Mouse (Mus musculus) inflammation-experienced regulatory T-cells, adult 16 weeks (primary cell): ENCODE results near the gene Cstb. TPM values are rescaled to one million over a fixed set of nuclear protein-coding genes. Genes with fewer than 3 reads are reported as not detected.

ENCODE experiments used
- polyA plus RNA-seq: library from polyadenylated mRNA; unstranded; fragments of 100-300 nt; shearing (Covaris generic); gene quantifications from one replicate; pipeline ENCODE4 v1.2.1, GENCODE M21; 2017

Gene Cstb
- polyA plus RNA-seq = 132 TPM

DNA sequence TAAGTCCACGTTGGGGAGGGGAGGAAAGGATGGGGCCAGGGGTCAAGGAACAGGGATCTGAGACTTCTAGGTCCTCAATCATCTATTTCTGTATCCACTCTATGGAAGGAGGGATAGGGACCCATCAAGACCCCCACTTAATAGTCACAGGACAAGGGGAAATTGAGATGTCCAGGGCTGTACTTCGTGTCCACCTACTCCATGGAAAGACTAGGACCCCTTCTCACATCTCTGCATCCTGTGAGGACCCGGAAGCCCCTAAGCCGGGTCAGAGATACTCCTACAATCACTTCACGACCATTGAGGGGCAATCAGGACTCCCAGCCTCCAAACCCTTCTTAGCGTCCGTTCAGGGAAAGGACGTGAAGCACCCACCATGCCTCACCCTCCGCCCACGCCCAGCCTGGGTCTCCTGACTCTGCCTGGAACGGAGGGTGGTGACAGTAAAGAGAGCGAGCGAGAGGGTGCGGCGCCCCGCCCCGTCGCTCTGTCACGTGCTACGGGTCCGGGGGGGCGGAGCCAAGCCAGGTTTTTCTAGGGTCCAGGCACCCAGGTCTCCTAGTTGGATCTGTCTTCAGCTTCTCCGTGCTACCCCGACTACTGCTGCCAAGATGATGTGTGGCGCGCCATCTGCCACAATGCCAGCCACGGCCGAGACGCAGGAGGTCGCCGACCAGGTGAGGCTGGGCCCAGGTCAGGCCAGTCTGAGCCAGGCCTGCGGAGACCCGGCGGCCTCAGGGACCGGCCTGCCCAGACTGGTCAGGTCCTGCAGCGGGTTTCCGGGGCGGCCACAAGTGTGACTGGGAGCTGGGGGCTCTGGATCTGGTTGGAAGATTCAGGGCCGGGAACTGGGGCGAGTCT lies at the start of gene Cstb:
TSS of gene Cstb (plus strand) at position 489 of the 861 bp plus-strand sequence.

DNA sequence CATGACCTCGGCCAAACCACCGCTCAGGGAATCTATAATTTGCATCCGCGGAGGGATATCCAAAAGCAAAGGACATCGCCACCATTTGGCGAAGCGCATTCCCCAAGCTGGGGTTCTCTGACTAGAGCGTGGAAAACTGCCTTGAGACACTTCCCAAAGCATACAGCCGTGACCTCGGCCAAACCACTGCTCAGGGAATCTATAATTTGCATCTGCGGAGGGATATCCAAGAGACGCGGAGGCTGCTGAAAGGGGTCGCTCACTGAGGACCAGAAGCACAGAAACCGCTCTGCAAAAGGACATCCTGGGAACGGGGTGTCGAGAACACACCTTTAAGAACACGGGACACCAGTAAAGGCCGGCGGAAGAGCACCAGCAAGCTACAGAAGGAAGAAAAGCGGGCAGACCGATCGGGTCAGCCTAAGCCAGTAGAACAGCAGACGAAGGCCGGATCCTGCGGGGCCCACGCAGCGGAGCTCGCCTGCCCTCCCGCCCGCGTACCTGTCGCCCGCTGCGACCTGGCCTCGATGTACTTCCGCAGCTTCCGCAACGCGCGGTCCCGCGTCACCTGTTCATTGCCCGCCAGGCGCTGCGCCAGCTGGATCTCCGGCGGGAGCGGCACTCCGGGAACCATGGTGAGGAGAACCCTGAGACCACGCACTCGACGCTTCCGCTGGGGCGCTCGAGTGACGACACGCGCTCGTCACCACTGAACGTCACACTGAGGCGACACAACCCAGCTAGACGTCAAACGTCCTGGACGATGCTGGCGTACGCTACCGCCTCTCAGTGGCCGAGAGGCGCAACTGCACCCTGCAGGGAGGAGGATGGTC lies 12.9 kb upstream of the Cstb start, which contains the start of gene Rrp1:
TSS of gene Rrp1 (minus strand) at position 725 of the 833 bp plus-strand sequence.

DNA sequence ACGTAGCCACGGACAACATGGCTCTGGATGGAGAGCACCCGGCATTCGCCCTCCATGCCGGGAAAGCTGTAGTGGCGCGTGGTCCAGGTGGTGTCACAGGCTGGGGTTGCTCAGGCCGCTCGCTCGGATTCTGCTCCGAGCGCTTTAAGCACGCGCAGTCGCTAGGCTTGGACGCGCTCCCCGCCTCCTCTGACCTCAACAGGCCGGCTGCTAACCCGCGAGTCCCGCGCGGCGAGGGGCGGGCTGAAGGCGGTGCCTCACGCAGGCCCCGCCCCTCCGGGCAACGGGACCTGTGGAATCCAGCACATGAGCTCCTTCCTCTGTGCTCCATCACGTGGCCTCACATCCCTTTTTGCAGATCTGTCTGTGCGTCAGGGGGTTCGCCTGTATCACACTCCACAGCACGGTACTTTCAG lies 39.3 kb downstream of the Cstb start, which contains the start of gene Pdxk:
TSS of gene Pdxk (minus strand) at position 184 of the 416 bp plus-strand sequence.

Other genes with a start within 250 kb of the Cstb start
- gene Pwp2, start 240.5 kb upstream of the Cstb start, polyA plus RNA-seq = 37.1 TPM
- gene Trappc10, start 181.0 kb upstream of the Cstb start, polyA plus RNA-seq = 3.8 TPM
- 147 TPM for gene Agpat3, start 73.2 kb upstream of the Cstb start, polyA plus RNA-seq
- gene Rrp1, start 12.6 kb upstream of the Cstb start, polyA plus RNA-seq = 342 TPM
- 20.3 TPM for gene Pdxk, start 39.3 kb downstream of the Cstb start, polyA plus RNA-seq
- gene Olfr1358, start 91.8 kb downstream of the Cstb start, polyA plus RNA-seq = not detected
- 106 TPM for gene Ilvbl, start 148.7 kb downstream of the Cstb start, polyA plus RNA-seq
- gene Syde1, start 166.3 kb downstream of the Cstb start, polyA plus RNA-seq = 1.0 TPM
- not detected for gene Olfr1357, start 192.4 kb downstream of the Cstb start, polyA plus RNA-seq